In genomic region chr14:30033405-30033804, GRCm38 (mm10) we compare ENCODE assay signal across 22 mouse cellular contexts. TPM values are rescaled to one million over a fixed set of nuclear protein-coding genes. Genes with fewer than 3 reads are reported as not detected.
"Had no signal": no experiment of that assay in that cellular context is flagged by ENCODE, and none has a peak within 500 bp of the region (broad histone marks: within the 10 kb centered on the region; RNA-seq: fewer than 3 reads in every experiment).

No protein-coding gene starts in this region.

- H3K27ac ChIP-seq: kidney, embryonic 15.5 days; layer of hippocampus, adult 2 months; limb, embryonic 10.5 days; limb, embryonic 13.5 days; liver, embryonic 12.5 days; liver, embryonic 15.5 days; lung, embryonic 15.5 days; stomach, embryonic 15.5 days had no signal

- H3K36me3 ChIP-seq: kidney, embryonic 15.5 days; limb, embryonic 10.5 days; limb, embryonic 13.5 days; liver, embryonic 12.5 days; lung, embryonic 15.5 days had no signal

- H3K9ac ChIP-seq: kidney, embryonic 15.5 days; limb, embryonic 13.5 days; liver, embryonic 12.5 days; liver, embryonic 15.5 days; lung, embryonic 15.5 days; stomach, embryonic 15.5 days had no signal

- H3K4me2 ChIP-seq: kidney, embryonic 15.5 days; limb, embryonic 13.5 days; liver, embryonic 12.5 days; liver, embryonic 15.5 days; lung, embryonic 15.5 days; midbrain, embryonic 11.5 days; stomach, embryonic 15.5 days had no signal

- H3K9me3 ChIP-seq: kidney, embryonic 15.5 days; limb, embryonic 10.5 days; limb, embryonic 13.5 days; liver, embryonic 12.5 days; liver, embryonic 15.5 days; lung, embryonic 15.5 days; stomach, embryonic 15.5 days had no signal

- H3K27me3 ChIP-seq: kidney, embryonic 15.5 days; limb, embryonic 13.5 days; liver, embryonic 12.5 days; liver, embryonic 15.5 days; lung, embryonic 15.5 days; stomach, embryonic 15.5 days had no signal

- ATAC-seq: liver, embryonic 12.5 days had no signal

- DNase-seq: kidney, postnatal 14 days; layer of hippocampus, adult 9-11 months; liver; lung, adult 18-20 months; lung, postnatal 10 days; lung, postnatal 36 days; midbrain, embryonic 14.5 days; right cerebral cortex, adult 18-20 months; right cerebral cortex, postnatal 14 days; spleen, adult 18-20 months; thymus, postnatal 25 days had no signal

- H3K4me3 ChIP-seq: kidney, embryonic 15.5 days; layer of hippocampus, adult 2 months; limb, embryonic 10.5 days; limb, embryonic 13.5 days; liver, embryonic 12.5 days; liver, embryonic 15.5 days; lung, embryonic 15.5 days; stomach, embryonic 15.5 days had no signal

- H3K4me1 ChIP-seq: kidney, embryonic 15.5 days; limb, embryonic 13.5 days; liver, embryonic 12.5 days; liver, embryonic 15.5 days; lung, embryonic 15.5 days; stomach, embryonic 15.5 days had no signal

RNA-seq across cellular contexts. Expression of gene Chdh, which starts 24.6 kb away (rescaled TPM):
- polyA plus RNA-seq: neural tube, embryonic 11.5 days had no signal

RNA-seq across cellular contexts. Expression of gene Il17rb, which starts 24.7 kb away (rescaled TPM):
- total RNA-seq: megakaryocyte-erythroid progenitor cell, adult 5-6 weeks had no signal
